Mouse (Mus musculus) heart, postnatal 0 days (tissue): ENCODE results near the gene Cab39.

ENCODE experiments used
- CTCF ChIP-seq: IDR thresholded peaks from 2 replicates; pipeline ENCODE4 v1.5.1; 2016; ENCODE audit warnings: antibody characterized with exemption, control low read depth, low read depth
- EP300 ChIP-seq: IDR thresholded peaks from 2 replicates; pipeline ENCODE4 v1.6.1; 2016; ENCODE audit warnings: antibody characterized with exemption, low read depth

DNA sequence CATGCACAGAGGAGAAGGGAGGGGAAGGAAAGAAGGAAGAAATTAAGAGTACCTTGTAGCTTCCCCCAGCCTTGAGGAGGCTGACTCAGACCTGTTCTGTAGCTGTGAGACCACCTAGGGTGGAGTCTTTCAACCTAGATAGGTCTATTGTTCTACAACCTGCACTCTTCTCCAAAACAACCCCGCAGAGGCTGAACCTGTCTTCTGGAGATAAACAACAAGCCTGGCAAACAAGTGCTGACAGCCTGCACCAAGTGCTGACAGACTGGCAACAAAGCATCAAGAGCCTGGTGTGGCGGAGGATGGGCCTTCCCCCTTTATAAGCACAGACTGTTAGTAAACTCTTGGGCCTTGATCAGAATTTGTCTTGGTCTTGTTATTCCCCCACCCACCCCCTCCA, 77.3 kb downstream of the Cab39 start:
- TF ChIP-seq CTCF (no peak), EP300 (no peak)
